8 mouse cellular contexts compared by ENCODE assay signal in the genomic region with DNA sequence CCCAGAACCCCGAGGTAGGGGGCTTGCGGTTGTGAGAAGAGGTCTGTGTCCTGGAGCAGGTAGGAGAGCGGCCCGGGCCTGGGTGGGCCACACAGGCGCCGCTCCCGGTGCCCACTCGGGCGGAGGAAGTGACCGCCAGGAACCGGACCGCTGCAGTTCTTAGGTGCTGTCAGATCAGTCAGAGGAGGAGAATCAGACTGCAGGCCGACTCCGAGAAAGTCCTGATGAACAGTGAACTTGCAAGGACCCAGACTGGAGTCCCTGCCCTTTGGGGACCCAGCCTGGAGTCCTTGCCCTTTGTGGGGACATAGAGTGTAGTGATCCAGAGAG. TPM values are rescaled to one million over a fixed set of nuclear protein-coding genes. Genes with fewer than 3 reads are reported as not detected.
A peak's percentile ranks its signal among the peaks of the same experiment; 100 is the strongest.
DNase-seq lines count a peak whose midpoint lies in the region; ATAC-seq and TF ChIP-seq lines count a peak whose summit lies in the region.

No protein-coding gene starts in this region.

- H3K27ac ChIP-seq in heart, embryonic 14.5 days (replicated peaks in 1 of 2; ENCODE audit: control insufficient read depth in 1 of 2, insufficient read depth in 1 of 2, low read depth in 2 of 2, low read length in 2 of 2): peak overlapping the region; percentile 14 to 30; a peak in 2 of 4 replicates
- peak overlapping the region; percentile 8; the same call in 1 of the 2 replicates for H3K27ac ChIP-seq in ES-E14 (ENCODE audit: insufficient read depth, low read depth, low read length, poor library complexity, severe bottlenecking)
- H3K27ac ChIP-seq in forebrain, embryonic 11.5 days (ENCODE audit: low read depth, low read length): 0 out of 2 replicates have a peak overlapping the region, but pooled peaks have one; percentile 68
- H3K27ac ChIP-seq in limb, embryonic 12.5 days: peak overlapping the region; percentile 59
- no peak overlapping the region; the same call in 1 of the 2 replicates for H3K27ac ChIP-seq in neural tube, embryonic 15.5 days (replicated peaks)

- peak overlapping the region; percentile 84 to 91 for H3K4me3 ChIP-seq in heart, embryonic 14.5 days (ENCODE audit: control insufficient read depth in 1 of 2, insufficient read depth in 1 of 2, low read depth in 1 of 2, low read length in 2 of 2)
- H3K4me3 ChIP-seq in ES-E14 (ENCODE audit: insufficient read depth in 1 of 2, low read depth in 1 of 2, low read length in 2 of 2, poor library complexity in 1 of 2, severe bottlenecking in 1 of 2): peak overlapping the region; percentile 70 to 76
- peak overlapping the region; percentile 61 for H3K4me3 ChIP-seq in forebrain, embryonic 11.5 days (ENCODE audit: low read depth, low read length)
- peak overlapping the region; percentile 73 for H3K4me3 ChIP-seq in limb, embryonic 12.5 days (replicated peaks)
- peak overlapping the region; percentile 53 for H3K4me3 ChIP-seq in neural tube, embryonic 15.5 days (replicated peaks)

- no peaks in the 10 kb centered on the region for H3K27me3 ChIP-seq in heart, embryonic 14.5 days (ENCODE audit: control insufficient read depth, insufficient read depth, low read length)
- peaks cover 2% of the 10 kb centered on the region; the same call in 1 of the 2 replicates for H3K27me3 ChIP-seq in forebrain, embryonic 11.5 days (ENCODE audit: control insufficient read depth, insufficient read depth, low read length)
- H3K27me3 ChIP-seq in limb, embryonic 12.5 days: peaks cover 6% of the 10 kb centered on the region; the same call in 1 of the 2 replicates
- H3K27me3 ChIP-seq in neural tube, embryonic 15.5 days (replicated peaks): 0 out of 2 replicates have a peak, but pooled peaks cover 4% of the 10 kb centered on the region

- ATAC-seq in heart, embryonic 14.5 days (ENCODE audit: insufficient number of reproducible peaks, insufficient read depth, low FRiP score, low read depth): peak; percentile 45; the same call in 1 of the 2 replicates
- ATAC-seq in forebrain, embryonic 11.5 days (replicated peaks; ENCODE audit: low FRiP score): peak; percentile 57
- no peak; the same call in 1 of the 2 replicates for ATAC-seq in limb, embryonic 12.5 days (ENCODE audit: insufficient number of reproducible peaks, insufficient read depth, low FRiP score, low TSS enrichment, low read depth)
- ATAC-seq in neural tube, embryonic 15.5 days (ENCODE audit: low FRiP score): no peak

- H3K36me3 ChIP-seq in heart, embryonic 14.5 days (ENCODE audit: control insufficient read depth, insufficient read depth, low read length): no peaks in the 10 kb centered on the region
- H3K36me3 ChIP-seq in ES-E14 (ENCODE audit: control insufficient read depth, insufficient read depth, low read length, poor library complexity, severe bottlenecking): no peaks in the 10 kb centered on the region
- H3K36me3 ChIP-seq in forebrain, embryonic 11.5 days (ENCODE audit: control insufficient read depth, insufficient read depth, low read length): no peaks in the 10 kb centered on the region; the same call in 1 of the 2 replicates
- H3K36me3 ChIP-seq in limb, embryonic 12.5 days: no peaks in the 10 kb centered on the region
- H3K36me3 ChIP-seq in neural tube, embryonic 15.5 days: no peaks in the 10 kb centered on the region

- DNase-seq in heart, adult 8-10 months (ENCODE audit: low spot score): no peak
- no peak for DNase-seq in ES-E14 (ENCODE audit: low read depth, low spot score)
- peak; percentile 77 for DNase-seq in forebrain, embryonic 11.5 days (ENCODE audit: low spot score)
- DNase-seq in left cerebral cortex, adult 9 months (ENCODE audit: low spot score in 2 of 2): no peak
- DNase-seq in left cerebral cortex, adult 18-20 months (ENCODE audit: low spot score in 2 of 2): no peak

- WGBS in heart, embryonic 14.5 days: 2% methylated on average over 14 of the region's 14 CpGs
- 5% methylated on average over 14 of the region's 14 CpGs for WGBS in forebrain, embryonic 11.5 days
- WGBS in limb, embryonic 12.5 days: 7% methylated on average over 14 of the region's 14 CpGs
- WGBS in neural tube, embryonic 15.5 days: 3% methylated on average over 14 of the region's 14 CpGs

- in situ Hi-C loops in ES-E14 (cut with MboI; ENCODE audit: low sequenced_read_pairs in 2 of 2, unreplicated experiment in 2 of 2): no loop called here

- H3K4me2 ChIP-seq in heart, embryonic 14.5 days (ENCODE audit: low read length): peak overlapping the region; percentile 83
- peak overlapping the region; percentile 69 for H3K4me2 ChIP-seq in forebrain, embryonic 11.5 days (ENCODE audit: low read depth, low read length, severe bottlenecking)
- peak overlapping the region; percentile 69 for H3K4me2 ChIP-seq in limb, embryonic 12.5 days
- H3K4me2 ChIP-seq in neural tube, embryonic 15.5 days: peak overlapping the region; percentile 73

- H3K9me3 ChIP-seq in heart, embryonic 14.5 days (ENCODE audit: control insufficient read depth, low read length): no peaks in the 10 kb centered on the region
- no peaks in the 10 kb centered on the region for H3K9me3 ChIP-seq in ES-E14 (ENCODE audit: control insufficient read depth, insufficient read depth, low read depth, low read length)
- H3K9me3 ChIP-seq in forebrain, embryonic 11.5 days (ENCODE audit: control insufficient read depth, low read length): no peaks in the 10 kb centered on the region
- no peaks in the 10 kb centered on the region for H3K9me3 ChIP-seq in limb, embryonic 12.5 days
- H3K9me3 ChIP-seq in neural tube, embryonic 15.5 days (replicated peaks): no peaks in the 10 kb centered on the region

- peaks cover 5% of the 10 kb centered on the region in 2 experiments; a peak in 1 of 4 replicates for H3K4me1 ChIP-seq in heart, embryonic 14.5 days (ENCODE audit: control insufficient read depth in 2 of 2, insufficient read depth in 2 of 2, low read length in 2 of 2)
- peaks cover 0 to 6% of the 10 kb centered on the region in 2 experiments; a peak in 2 of 4 replicates for H3K4me1 ChIP-seq in ES-E14 (ENCODE audit: control insufficient read depth in 2 of 2, insufficient read depth in 2 of 2, low read length in 2 of 2, poor library complexity in 1 of 2)
- peaks cover 9% of the 10 kb centered on the region for H3K4me1 ChIP-seq in forebrain, embryonic 11.5 days (replicated peaks; ENCODE audit: control insufficient read depth, insufficient read depth, low read length)
- peaks cover 10% of the 10 kb centered on the region; the same call in 1 of the 2 replicates for H3K4me1 ChIP-seq in limb, embryonic 12.5 days (replicated peaks)
- peaks cover 18% of the 10 kb centered on the region for H3K4me1 ChIP-seq in neural tube, embryonic 15.5 days

- H3K9ac ChIP-seq in heart, embryonic 14.5 days (ENCODE audit: low read length): peak overlapping the region; percentile 90
- peak overlapping the region; percentile 62 for H3K9ac ChIP-seq in ES-E14 (ENCODE audit: insufficient read depth, low read depth, low read length, poor library complexity, severe bottlenecking)
- peak overlapping the region; percentile 79 for H3K9ac ChIP-seq in forebrain, embryonic 11.5 days (ENCODE audit: low read length)
- H3K9ac ChIP-seq in limb, embryonic 12.5 days (replicated peaks): peak overlapping the region; percentile 84
- peak overlapping the region; percentile 47 for H3K9ac ChIP-seq in neural tube, embryonic 15.5 days (replicated peaks)

TF ChIP-seq in ES-E14, 5 proteins besides CTCF, POLR2A, EP300 and RAD21:
- TF ChIP-seq HCFC1 (IDR thresholded peaks at IDR 0.05; ENCODE audit: borderline replicate concordance, insufficient read depth, low read length) (no peak), MAFK (IDR thresholded peaks at IDR 0.05; ENCODE audit: insufficient read depth, low read depth, low read length) (no peak), ZC3H11A (IDR thresholded peaks at IDR 0.05; ENCODE audit: borderline replicate concordance, low read depth, low read length) (no peak), CHD2 (IDR thresholded peaks at IDR 0.05; ENCODE audit: low read depth, low read length) (no peak), ZNF384 (IDR thresholded peaks at IDR 0.05; ENCODE audit: low read depth, low read length) (no peak)

RNA-seq across cellular contexts. Expression of a gene that starts 0.6 kb away (rescaled TPM):
- 9.2 and 10.7 TPM in 2 replicates for polyA plus RNA-seq in heart, embryonic 14.5 days (2014; fragmentation: Nextera tagmentation; extraction: Ambion mirVana)
- total RNA-seq in heart, adult 8-10 months (2022): 10 to 100 TPM in 3 of 4 experiments, 1 to 10 TPM in 1; 9.3 to 12.4 (median 11.4) TPM
- total RNA-seq in ES-E14 (2012; rRNA removed): 0.85 and 1.5 TPM in 2 replicates
- 15.2 and 16.9 TPM in 2 replicates for polyA plus RNA-seq in forebrain, embryonic 11.5 days (2014; fragmentation: Nextera tagmentation; extraction: Ambion mirVana)
- 14.3 and 17.8 TPM in 2 replicates for polyA plus RNA-seq in limb, embryonic 12.5 days (2016; fragmentation: Nextera tagmentation; extraction: Ambion mirVana)
- polyA plus RNA-seq in neural tube, embryonic 15.5 days (2015; fragmentation: Nextera tagmentation; extraction: Ambion mirVana): 6.4 and 6.5 TPM in 2 replicates
- total RNA-seq in left cerebral cortex, adult 18-20 months (2021): 10 to 100 TPM; 11.3 to 12.0 TPM

Comparison
In these comparisons a context has a peak if more than half of its experiments do, and no peak if none do; other contexts are left out.
1. ATAC-seq: peak in heart, embryonic 14.5 days (single experiment) and forebrain, embryonic 11.5 days (single experiment); none in limb, embryonic 12.5 days (single experiment) and neural tube, embryonic 15.5 days (single experiment).
2. Peak in every context shown above with its lines, with median percentiles within 50 percentile points of each other: H3K4me2 ChIP-seq, H3K4me3 ChIP-seq and H3K9ac ChIP-seq.